Mouse (Mus musculus): ENCODE results near the gene Olfr1513. TPM values are rescaled to one million over a fixed set of nuclear protein-coding genes. Genes with fewer than 3 reads are reported as not detected.

Gene Olfr1513
- polyA plus RNA-seq, 1 experiment from 2014 or later = not detected

Other genes with a start within 250 kb of the Olfr1513 start
- gene Rpgrip1, start 245.7 kb downstream of the Olfr1513 start, polyA plus RNA-seq (2014; fragmentation: Nextera tagmentation; extraction: Ambion mirVana) = 46.5 and 49.7 TPM in 2 replicates
- 28.0 and 50.5 TPM in 2 replicates for gene Supt16, start 159.0 kb downstream of the Olfr1513 start, polyA plus RNA-seq (2014; fragmentation: Nextera tagmentation; extraction: Ambion mirVana)
- gene Chd8, start 98.6 kb downstream of the Olfr1513 start, polyA plus RNA-seq (2014; fragmentation: Nextera tagmentation; extraction: Ambion mirVana) = 34.5 and 36.9 TPM in 2 replicates
- gene Tox4, start 77.3 kb downstream of the Olfr1513 start, polyA plus RNA-seq (2014; fragmentation: Nextera tagmentation; extraction: Ambion mirVana) = 36.5 and 43.8 TPM in 2 replicates
- 16.4 and 20.8 TPM in 2 replicates for gene Rab2b, start 76.9 kb downstream of the Olfr1513 start, polyA plus RNA-seq (2014; fragmentation: Nextera tagmentation; extraction: Ambion mirVana)
- 29.3 and 30.7 TPM in 2 replicates for gene Mettl3, start 51.3 kb downstream of the Olfr1513 start, polyA plus RNA-seq (2014; fragmentation: Nextera tagmentation; extraction: Ambion mirVana)
- 9.8 and 12.0 TPM in 2 replicates for gene Sall2, start 27.6 kb downstream of the Olfr1513 start, polyA plus RNA-seq (2014; fragmentation: Nextera tagmentation; extraction: Ambion mirVana)
- not detected in 2 replicates for gene Olfr1512, start 22.8 kb upstream of the Olfr1513 start, polyA plus RNA-seq (2014; fragmentation: Nextera tagmentation; extraction: Ambion mirVana)
- gene Olfr1511, start 41.0 kb upstream of the Olfr1513 start, polyA plus RNA-seq (2014; fragmentation: Nextera tagmentation; extraction: Ambion mirVana) = not detected in 2 replicates
- not detected in 2 replicates for gene Olfr1510, start 58.0 kb upstream of the Olfr1513 start, polyA plus RNA-seq (2014; fragmentation: Nextera tagmentation; extraction: Ambion mirVana)
- gene Olfr1509, start 86.6 kb upstream of the Olfr1513 start, polyA plus RNA-seq (2014; fragmentation: Nextera tagmentation; extraction: Ambion mirVana) = not detected in 2 replicates
- not detected in 2 replicates for gene Olfr1508, start 111.1 kb upstream of the Olfr1513 start, polyA plus RNA-seq (2014; fragmentation: Nextera tagmentation; extraction: Ambion mirVana)
- not detected in 2 replicates for gene Olfr1507, start 139.3 kb upstream of the Olfr1513 start, polyA plus RNA-seq (2014; fragmentation: Nextera tagmentation; extraction: Ambion mirVana)